Mouse (Mus musculus) MEL (cell line): ENCODE results near the gene Morc3. TPM values are rescaled to one million over a fixed set of nuclear protein-coding genes. Genes with fewer than 3 reads are reported as not detected.

Experiments
- DNase-seq: peaks from one replicate; pipeline ENCODE4 v3.0.0; 2011; ENCODE audit warnings: low read depth, low spot score
- H3K27ac ChIP-seq: 2 replicates; pipeline ENCODE4 v1.5.1; 2012; ENCODE audit warnings: low read depth, mild to moderate bottlenecking, control low read depth, low read length, moderate library complexity; ENCODE audit not compliant: control insufficient read depth
- H3K27me3 ChIP-seq, 2 experiments: fragments of 150-350 bp in 1 of 2; sonication (generic) in 1 of 2; 2 replicates each; pipeline ENCODE4 v1.6.1; 2012; ENCODE audit warnings: low read length in 2 of 2, mild to moderate bottlenecking in 2 of 2, improper control_type of control experiment in 1 of 2, moderate library complexity in 1 of 2; ENCODE audit not compliant: insufficient read depth in 2 of 2, control insufficient read depth in 1 of 2
- H3K36me3 ChIP-seq, 2 experiments: 2 replicates each; pipeline ENCODE4 v1.6.1; 2012 to 2014; ENCODE audit warnings: low read length in 2 of 2, improper control_type of control experiment in 1 of 2, inconsistent platforms in 1 of 2, mild to moderate bottlenecking in 1 of 2; ENCODE audit not compliant: insufficient read depth in 2 of 2, control insufficient read depth in 1 of 2
- H3K4me1 ChIP-seq, 2 experiments: fragments of 150-350 bp in 1 of 2; sonication (generic) in 1 of 2; 2 replicates each; pipeline ENCODE4 v1.6.1; 2012; ENCODE audit warnings: low read length in 2 of 2, improper control_type of control experiment in 1 of 2, mild to moderate bottlenecking in 1 of 2; ENCODE audit not compliant: insufficient read depth in 2 of 2, control insufficient read depth in 1 of 2
- H3K4me3 ChIP-seq, 2 experiments: fragments of 150-350 bp in 1 of 2; sonication (generic) in 1 of 2; 2 replicates each; pipeline ENCODE4 v1.5.1; 2012; ENCODE audit warnings: low read depth in 2 of 2, low read length in 2 of 2, mild to moderate bottlenecking in 2 of 2, moderate library complexity in 2 of 2, control low read depth in 1 of 2, improper control_type of control experiment in 1 of 2; ENCODE audit not compliant: control insufficient read depth in 1 of 2, insufficient read depth in 1 of 2
- H3K79me2 ChIP-seq: 2 replicates; pipeline ENCODE4 v1.6.1; 2012; ENCODE audit warnings: mild to moderate bottlenecking, low read length, moderate library complexity; ENCODE audit not compliant: control insufficient read depth, poor library complexity, insufficient read depth
- H3K9ac ChIP-seq: 2 replicates; pipeline ENCODE4 v1.6.1; 2012; ENCODE audit warnings: low read depth, mild to moderate bottlenecking, control low read depth, low read length, moderate library complexity; ENCODE audit not compliant: control insufficient read depth, poor library complexity, severe bottlenecking
- H3K9me3 ChIP-seq: fragments of 150-350 bp; sonication (generic); replicated peaks from 2 replicates; pipeline ENCODE4 v1.6.1; 2012; ENCODE audit warnings: mild to moderate bottlenecking, low read length, improper control_type of control experiment, moderate library complexity; ENCODE audit not compliant: insufficient read depth
- CHD1 ChIP-seq: IDR thresholded peaks from 2 replicates; pipeline ENCODE4 v1.6.1; 2012; ENCODE audit warnings: low read depth, mild to moderate bottlenecking, inconsistent platforms, low read length, improper control_type of control experiment
- CHD2 ChIP-seq: IDR thresholded peaks from 2 replicates; pipeline ENCODE4 v1.6.1; 2011; ENCODE audit warnings: low read length, improper control_type of control experiment
- E2F4 ChIP-seq: IDR thresholded peaks from 2 replicates; pipeline ENCODE4 v1.6.1; 2011; ENCODE audit warnings: low read depth, low read length, improper control_type of control experiment, borderline replicate concordance
- ELF1 ChIP-seq: IDR thresholded peaks from 2 replicates; pipeline ENCODE4 v1.6.1; 2014; ENCODE audit warnings: low read depth, mild to moderate bottlenecking, inconsistent platforms, low read length, improper control_type of control experiment, moderate library complexity
- EP300 ChIP-seq, 2 experiments: IDR thresholded peaks; 2 replicates each; pipeline ENCODE4 v1.6.1; 2011; ENCODE audit warnings: improper control_type of control experiment in 2 of 2, low read length in 2 of 2, low read depth in 1 of 2, mild to moderate bottlenecking in 1 of 2
- ETS1 ChIP-seq: IDR thresholded peaks from 2 replicates; pipeline ENCODE4 v1.6.1; 2012; ENCODE audit warnings: low read depth, mild to moderate bottlenecking, inconsistent platforms, low read length, improper control_type of control experiment, moderate library complexity
- HCFC1 ChIP-seq: IDR thresholded peaks from 2 replicates; pipeline ENCODE4 v1.6.1; 2012; ENCODE audit warnings: low read depth, mild to moderate bottlenecking, inconsistent platforms, low read length, improper control_type of control experiment, moderate library complexity
- KAT2A ChIP-seq: conservative IDR thresholded peaks from 2 replicates; pipeline ENCODE4 v1.6.1; 2012; ENCODE audit warnings: low read depth, low read length, improper control_type of control experiment, inconsistent platforms
- MAX ChIP-seq: IDR thresholded peaks from 2 replicates; pipeline ENCODE4 v1.6.1; 2011; ENCODE audit warnings: low read length, improper control_type of control experiment
- MEF2A ChIP-seq: IDR thresholded peaks from 2 replicates; pipeline ENCODE4 v1.6.1; 2014; ENCODE audit warnings: low read depth, mild to moderate bottlenecking, inconsistent platforms, low read length, improper control_type of control experiment; ENCODE audit not compliant: poor library complexity, insufficient replicate concordance, severe bottlenecking; ENCODE audit errors: extremely low read depth
- MXI1 ChIP-seq: IDR thresholded peaks from 2 replicates; pipeline ENCODE4 v1.6.1; 2011; ENCODE audit warnings: mild to moderate bottlenecking, low read depth, low read length, improper control_type of control experiment
- MYC ChIP-seq: IDR thresholded peaks from 2 replicates; pipeline ENCODE4 v1.6.1; 2011; ENCODE audit warnings: low read depth, mild to moderate bottlenecking, low read length, improper control_type of control experiment, moderate library complexity
- NELFE ChIP-seq: IDR thresholded peaks from 2 replicates; pipeline ENCODE4 v1.6.1; 2011; ENCODE audit warnings: low read depth, low read length, improper control_type of control experiment
- POLR2A ChIP-seq, 2 experiments: IDR thresholded peaks; 2 replicates each; pipeline ENCODE4 v1.6.1; 2011 to 2012; ENCODE audit warnings: low read length in 2 of 2, mild to moderate bottlenecking in 2 of 2, control low read depth in 1 of 2, improper control_type of control experiment in 1 of 2, low read depth in 1 of 2, moderate library complexity in 1 of 2; ENCODE audit not compliant: control insufficient read depth in 1 of 2, insufficient read depth in 1 of 2, poor library complexity in 1 of 2
- POLR2AphosphoS2 ChIP-seq: IDR thresholded peaks from 2 replicates; pipeline ENCODE4 v1.6.1; 2011; ENCODE audit warnings: low read length, improper control_type of control experiment
- RAD21 ChIP-seq: IDR thresholded peaks from 2 replicates; pipeline ENCODE4 v1.6.1; 2011; ENCODE audit warnings: mild to moderate bottlenecking, low read depth, low read length, improper control_type of control experiment
- RCOR1 ChIP-seq: IDR thresholded peaks from 2 replicates; pipeline ENCODE4 v1.6.1; 2012; ENCODE audit warnings: low read depth, mild to moderate bottlenecking, inconsistent platforms, low read length, improper control_type of control experiment
- SIN3A ChIP-seq: IDR thresholded peaks from 2 replicates; pipeline ENCODE4 v1.6.1; 2012; ENCODE audit warnings: low read length, improper control_type of control experiment, inconsistent platforms
- TBP ChIP-seq: IDR thresholded peaks from 2 replicates; pipeline ENCODE4 v1.8.0; 2011; ENCODE audit warnings: low read depth, low read length, improper control_type of control experiment
- USF1 ChIP-seq: IDR thresholded peaks from 2 replicates; pipeline ENCODE4 v1.6.1; 2014; ENCODE audit warnings: low read depth, mild to moderate bottlenecking, inconsistent platforms, low read length, improper control_type of control experiment, moderate library complexity
- USF2 ChIP-seq, 2 experiments: IDR thresholded peaks; 2 replicates each; pipeline ENCODE4 v1.6.1; 2011 to 2012; ENCODE audit warnings: improper control_type of control experiment in 2 of 2, low read length in 2 of 2, borderline replicate concordance in 1 of 2, inconsistent platforms in 1 of 2, low read depth in 1 of 2, mild to moderate bottlenecking in 1 of 2; ENCODE audit not compliant: insufficient read depth in 1 of 2
- ZKSCAN1 ChIP-seq: IDR thresholded peaks from 2 replicates; pipeline ENCODE4 v1.6.1; 2012; ENCODE audit warnings: low read depth, mild to moderate bottlenecking, inconsistent platforms, low read length, improper control_type of control experiment, moderate library complexity
- polyA plus RNA-seq, 2 experiments: library from polyadenylated mRNA; stranded (reverse) in 1 of 2; unstranded in 1 of 2; fragments of >175 nt in 1 of 2; fragments of >200 nt in 1 of 2; gene quantifications; 2 replicates each; pipeline versions ENCODE4 v1.2.1 to v1.2.4; 2012; ENCODE audit warnings: low replicate concordance in 2 of 2, low read depth in 1 of 2; ENCODE audit not compliant: insufficient read length in 2 of 2, insufficient read depth in 1 of 2, missing spikeins in 1 of 2
- total RNA-seq: library from RNA; depleted of rRNA; stranded (reverse); fragments of 300-350 nt; gene quantifications from 2 replicates; pipeline ENCODE4 v1.2.3, GENCODE M21; 2012

The Morc3 gene
- total and polyA plus RNA-seq, 3 experiments: 23.3 to 276 (median 39.1) TPM

GRCm38 (mm10) chr16:93877612-93878380 is 45.9 kb downstream of the Morc3 start:
- Histone ChIP-seq H3K4me1 (peaks cover 0 to 2% of the 10 kb centered on the region in 2 experiments; a peak in 1 of 4 replicates), H3K27me3 (no peaks in the 10 kb centered on the region), H3K4me3 (no peak overlapping the region), H3K9me3 (no peaks in the 10 kb centered on the region), H3K27ac (no peak overlapping the region), H3K36me3 (peaks cover 0 to 14% of the 10 kb centered on the region in 2 experiments; a peak in 2 of 4 replicates), H3K9ac (no peak overlapping the region), H3K79me2 (no peaks in the 10 kb centered on the region)
- DNase-seq: peak; percentile 28
- TF ChIP-seq TBP (no peak), POLR2AphosphoS2 (peak; percentile 59; the same call in 1 of the 2 replicates), POLR2A (IDR thresholded peaks at IDR 0.05; ENCODE audit: control insufficient read depth in 1 of 2, insufficient read depth in 1 of 2, low read depth in 1 of 2, low read length in 2 of 2, poor library complexity in 1 of 2) (0 out of 4 replicates have a peak, but pooled peaks of 1 of the 2 experiments have one; percentile 16), EP300 (IDR thresholded peaks at IDR 0.05; ENCODE audit: low read depth in 1 of 2, low read length in 2 of 2) (no peak), MAX (no peak), ZKSCAN1 (no peak)

GRCm38 (mm10) chr16:93883423-93884085 is 51.6 kb downstream of the Morc3 start, which contains the start of gene Chaf1b:
Gene Chaf1b (plus strand): TSS chr16:93883901.
- peaks cover 3 to 11% of the 10 kb centered on the region in 2 experiments; a peak in 2 of 4 replicates for H3K4me1 ChIP-seq
- peaks cover 2 to 13% of the 10 kb centered on the region in 2 experiments; a peak in 2 of 4 replicates for H3K36me3 ChIP-seq
- no peaks in the 10 kb centered on the region for H3K27me3 ChIP-seq
- peak within 1 kb of the TSS; percentile 85 for H3K9ac ChIP-seq
- H3K27ac ChIP-seq: peak within 1 kb of the TSS; percentile 7
- DNase-seq: peak; percentile 98
- peak within 1 kb of the TSS; percentile 74 to 90 for H3K4me3 ChIP-seq
- H3K79me2 ChIP-seq: peaks cover 12% of the 10 kb centered on the region
- no peaks in the 10 kb centered on the region for H3K9me3 ChIP-seq
- TF ChIP-seq USF2 (IDR thresholded peaks at IDR 0.05; ENCODE audit: borderline replicate concordance in 1 of 2, insufficient read depth in 1 of 2, low read depth in 1 of 2, low read length in 2 of 2) (no peak), MEF2A (no peak), KAT2A (no peak), HCFC1 (peak; percentile 51), ZKSCAN1 (no peak), POLR2A (IDR thresholded peaks at IDR 0.05; ENCODE audit: control insufficient read depth in 1 of 2, insufficient read depth in 1 of 2, low read depth in 1 of 2, low read length in 2 of 2, poor library complexity in 1 of 2) (peak; percentile 47 to 78; a peak in 1 of 4 replicates), TBP (0 out of 2 replicates have a peak, but pooled peaks have one; percentile 7), RAD21 (no peak), RCOR1 (no peak), MYC (no peak), SIN3A (peak; percentile 66), EP300 (IDR thresholded peaks at IDR 0.05; ENCODE audit: low read depth in 1 of 2, low read length in 2 of 2) (no peak), MAX (peak; percentile 68; the same call in 1 of the 2 replicates), USF1 (no peak; the same call in none of the 2 replicates), CHD1 (no peak), ELF1 (peak; percentile 84), MXI1 (peak; percentile 82), ETS1 (peak; percentile 29; the same call in 1 of the 2 replicates), CHD2 (no peak), NELFE (peak; percentile 71), E2F4 (peak; percentile 54)
